Mouse (Mus musculus) left cerebral cortex, postnatal 4 days (tissue): Measurements from ENCODE around the gene Pla2g4e. TPM values are rescaled to one million over a fixed set of nuclear protein-coding genes. Genes with fewer than 3 reads are reported as not detected.

Experiments
- DNase-seq: peaks from one replicate; pipeline ENCODE4 v3.0.0-alpha.2; 2022
- intact Hi-C: fragments of 180-260 bp; cut with DNase I; formaldehyde crosslinking; loops from one replicate; pipeline ENCODE4 v1.15.1; 2025
- total RNA-seq, 2 experiments: library from RNA; stranded (reverse); gene quantifications; 2 replicates each; pipeline ENCODE4 v1.2.3; 2021

The Pla2g4e gene
- 10 to 100 TPM; 42.0 to 42.3 TPM for total RNA-seq

GRCm38 (mm10) chr2:120244679-120245420 lies at the start of gene Pla2g4e:
TSS of gene Pla2g4e (minus strand) at chr2:120245335.
- peak; percentile 29 for DNase-seq
- intact Hi-C loops, result no loop called here

- intact Hi-C loops, result no loop called here
- DNase-seq, result no peak
These were observed 46.4 kb upstream of the Pla2g4e start for GRCm38 (mm10) chr2:120291471-120292078.

GRCm38 (mm10) chr2:120288995-120289394 lies 43.9 kb upstream of the Pla2g4e start, which contains the start of gene Pla2g4d:
TSS of gene Pla2g4d (minus strand) at chr2:120289197.
- DNase-seq, result no peak
- intact Hi-C loops, result no loop called here

- DNase-seq, result no peak
- intact Hi-C loops, result no loop called here
These were observed 43.3 kb upstream of the Pla2g4e start for GRCm38 (mm10) chr2:120288401-120288800.

GRCm38 (mm10) chr2:120285639-120286038 lies 40.5 kb upstream of the Pla2g4e start:
- intact Hi-C loops, result no loop called here
- DNase-seq, result no peak

GRCm38 (mm10) chr2:120284705-120285104 lies 39.6 kb upstream of the Pla2g4e start:
- no peak for DNase-seq
- intact Hi-C loops, result no loop called here

GRCm38 (mm10) chr2:120284094-120284493 lies 39.0 kb upstream of the Pla2g4e start:
- no peak for DNase-seq
- intact Hi-C loops, result no loop called here

GRCm38 (mm10) chr2:120283550-120283949 lies 38.4 kb upstream of the Pla2g4e start:
- intact Hi-C loops, result no loop called here
- DNase-seq, result no peak

- intact Hi-C loops, result no loop called here
These were observed 36.1 kb upstream of the Pla2g4e start for GRCm38 (mm10) chr2:120281221-120281620.

GRCm38 (mm10) chr2:120279961-120280360 lies 34.8 kb upstream of the Pla2g4e start:
- intact Hi-C loops, result loop anchor here (5.0 kb wide), 2 partner anchors 93 to 108 kb away; no protein-coding TSS in a partner anchor
- DNase-seq, result peak; percentile 62

More at GRCm38 (mm10) chr2:120281221-120281620, 36.1 kb upstream of the Pla2g4e start:
- DNase-seq, result no peak

GRCm38 (mm10) chr2:120276951-120277350 lies 31.8 kb upstream of the Pla2g4e start:
- intact Hi-C loops, result loop anchor here (5.0 kb wide), 2 partner anchors 90 to 105 kb away; no protein-coding TSS in a partner anchor
- DNase-seq, result no peak

GRCm38 (mm10) chr2:120268635-120269034 lies 23.5 kb upstream of the Pla2g4e start:
- DNase-seq, result peak; percentile 24
- intact Hi-C loops, result no loop called here

GRCm38 (mm10) chr2:120265523-120265922 lies 20.4 kb upstream of the Pla2g4e start:
- no peak for DNase-seq
- intact Hi-C loops, result no loop called here

GRCm38 (mm10) chr2:120264858-120265257 lies 19.7 kb upstream of the Pla2g4e start:
- intact Hi-C loops, result no loop called here
- DNase-seq, result no peak

GRCm38 (mm10) chr2:120262876-120263275 lies 17.7 kb upstream of the Pla2g4e start:
- intact Hi-C loops, result no loop called here

GRCm38 (mm10) chr2:120261346-120261745 lies 16.2 kb upstream of the Pla2g4e start:
- intact Hi-C loops, result no loop called here
- no peak for DNase-seq

More at GRCm38 (mm10) chr2:120262876-120263275, 17.7 kb upstream of the Pla2g4e start:
- no peak for DNase-seq

- intact Hi-C loops, result no loop called here
- no peak for DNase-seq
These were observed 11.1 kb upstream of the Pla2g4e start for GRCm38 (mm10) chr2:120256259-120256658.

- intact Hi-C loops, result no loop called here
- no peak for DNase-seq
These were observed 7.5 kb upstream of the Pla2g4e start for GRCm38 (mm10) chr2:120252644-120253043.

- peak; percentile 24 for DNase-seq
- intact Hi-C loops, result no loop called here
These were observed 384 bp upstream of the Pla2g4e start for GRCm38 (mm10) chr2:120245421-120246016.

GRCm38 (mm10) chr2:120243995-120244394 lies 1.1 kb downstream of the Pla2g4e start:
- intact Hi-C loops, result no loop called here
- no peak for DNase-seq

- intact Hi-C loops, result no loop called here
- no peak for DNase-seq
These were observed 2.2 kb downstream of the Pla2g4e start for GRCm38 (mm10) chr2:120242791-120243467.
